Mouse (Mus musculus): ENCODE measurements around the gene Ptges3. TPM values are rescaled to one million over a fixed set of nuclear protein-coding genes. Genes with fewer than 3 reads are reported as not detected.
"Not testable (repeated sequence)": the region's sequence is repeated elsewhere in the genome, so short reads cannot be mapped to it uniquely, and the experiment has no call there.

Ptges3 gene
- polyA plus RNA-seq, 1 experiment from 2014 or later, result 217 TPM

DNA sequence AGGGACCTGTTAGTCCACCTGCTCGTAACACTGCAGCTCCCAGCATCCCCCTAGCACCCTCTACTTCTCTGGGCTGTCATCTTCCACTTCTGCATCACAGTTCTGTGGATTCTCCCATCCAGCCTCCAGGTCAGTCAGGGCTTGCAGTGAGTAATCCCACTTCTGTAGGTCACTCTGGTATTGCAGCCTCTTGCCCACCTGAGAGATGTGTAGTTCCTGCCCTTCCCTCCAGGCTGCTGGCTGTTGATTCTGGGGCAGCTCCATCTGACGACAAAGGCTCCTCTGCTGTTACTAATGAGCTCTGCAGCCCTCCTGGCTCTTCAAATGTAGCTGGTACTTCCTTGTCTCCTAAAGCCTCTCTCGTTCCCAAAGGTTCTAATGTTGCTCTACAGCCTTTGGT is 18.9 kb upstream of the Ptges3 start:
- Histone ChIP-seq H3K4me3 (replicated peaks) (no peak overlapping the region), H3K9me3 (replicated peaks) (no peaks in the 10 kb centered on the region), H3K27ac (replicated peaks) (peak overlapping the region; percentile 74; the same call in 1 of the 2 replicates), H3K9ac (peak overlapping the region; percentile 41; the same call in 1 of the 2 replicates), H3K4me1 (replicated peaks) (peaks cover 69% of the 10 kb centered on the region), H3K27me3 (no peaks in the 10 kb centered on the region), H3K36me3 (replicated peaks) (peaks cover 69% of the 10 kb centered on the region), H3K4me2 (peak overlapping the region; percentile 76)
- ATAC-seq (ENCODE audit: insufficient read depth), result no peak
- 72% methylated on average over 3 of the region's 3 CpGs for WGBS (ENCODE audit: insufficient replicate concordance)

DNA sequence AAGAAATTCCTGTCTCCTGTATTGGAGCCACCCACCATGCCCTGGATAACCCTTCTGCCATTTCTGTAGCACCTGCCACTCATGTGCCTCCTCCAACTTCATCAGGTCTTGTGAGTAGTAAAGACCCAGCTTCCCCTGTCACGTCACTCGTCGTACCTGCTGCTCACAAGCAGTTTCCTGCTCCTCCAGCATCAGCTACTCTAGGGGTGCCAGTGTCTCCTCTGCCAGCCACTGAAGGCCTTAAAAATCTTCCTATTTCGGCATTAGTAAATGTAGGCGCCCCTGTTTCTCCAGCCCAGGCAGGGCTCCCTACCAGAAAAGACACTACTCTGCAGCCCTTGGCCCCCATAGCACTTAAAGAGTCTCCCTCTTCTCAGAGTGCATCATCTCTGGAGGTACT is 18.5 kb upstream of the Ptges3 start:
- WGBS (ENCODE audit: insufficient replicate concordance), result 82% methylated on average over 5 of the region's 5 CpGs

DNA sequence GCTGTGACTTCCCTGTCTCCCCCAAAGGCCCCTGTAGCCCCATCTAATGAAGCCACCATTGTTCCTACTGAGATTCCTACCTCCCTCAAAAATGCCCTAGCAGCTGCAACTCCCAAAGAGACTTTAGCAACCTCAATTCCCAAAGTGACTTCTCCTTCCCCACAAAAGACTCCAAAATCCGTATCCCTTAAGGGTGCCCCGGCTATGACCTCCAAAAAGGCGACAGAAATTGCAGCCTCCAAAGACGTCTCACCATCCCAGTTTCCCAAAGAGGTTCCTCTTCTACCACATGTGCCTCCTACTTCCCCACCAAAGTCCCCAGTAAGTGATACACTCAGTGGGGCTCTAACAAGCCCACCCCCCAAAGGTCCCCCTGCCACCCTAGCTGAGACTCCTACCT is 17.1 kb upstream of the Ptges3 start:
- Histone ChIP-seq H3K9ac (no peak overlapping the region), H3K4me3 (replicated peaks) (no peak overlapping the region), H3K9me3 (replicated peaks) (no peaks in the 10 kb centered on the region), H3K4me2 (no peak overlapping the region), H3K4me1 (replicated peaks) (peaks cover 73% of the 10 kb centered on the region), H3K27ac (replicated peaks) (no peak overlapping the region), H3K27me3 (no peaks in the 10 kb centered on the region), H3K36me3 (replicated peaks) (peaks cover 86% of the 10 kb centered on the region)
- 91% methylated on average over 4 of the region's 4 CpGs for WGBS (ENCODE audit: insufficient replicate concordance)
- no peak for ATAC-seq (ENCODE audit: insufficient read depth)

More for the DNA sequence above, 18.5 kb upstream of the Ptges3 start:
- Histone ChIP-seq H3K4me1 (replicated peaks) (peaks cover 71% of the 10 kb centered on the region), H3K27me3 (no peaks in the 10 kb centered on the region), H3K9ac (no peak overlapping the region), H3K36me3 (replicated peaks) (peaks cover 72% of the 10 kb centered on the region), H3K9me3 (replicated peaks) (no peaks in the 10 kb centered on the region), H3K4me3 (replicated peaks) (no peak overlapping the region), H3K27ac (replicated peaks) (no peak overlapping the region), H3K4me2 (no peak overlapping the region)
- ATAC-seq (ENCODE audit: insufficient read depth), result no peak

DNA sequence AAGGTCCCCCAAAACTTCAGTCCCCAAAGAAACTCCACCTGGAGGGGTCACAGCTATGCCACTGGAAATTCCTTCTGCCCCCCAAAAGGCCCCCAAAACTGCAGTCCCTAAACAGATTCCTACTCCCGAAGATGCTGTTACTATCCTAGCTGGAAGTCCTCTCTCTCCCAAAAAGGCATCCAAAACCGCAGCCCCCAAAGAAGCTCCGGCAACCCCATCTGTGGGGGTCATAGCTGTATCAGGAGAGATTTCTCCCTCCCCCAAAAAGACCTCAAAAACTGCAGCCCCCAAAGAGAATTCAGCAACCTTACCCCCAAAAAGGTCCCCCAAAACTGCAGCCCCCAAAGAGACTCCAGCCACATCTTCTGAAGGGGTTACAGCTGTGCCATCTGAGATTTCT is 16.3 kb upstream of the Ptges3 start:
- Histone ChIP-seq H3K27ac (replicated peaks) (no peak overlapping the region), H3K4me2 (no peak overlapping the region), H3K36me3 (replicated peaks) (peaks cover 94% of the 10 kb centered on the region), H3K9me3 (replicated peaks) (no peaks in the 10 kb centered on the region), H3K4me1 (replicated peaks) (peaks cover 65% of the 10 kb centered on the region), H3K27me3 (no peaks in the 10 kb centered on the region), H3K9ac (no peak overlapping the region), H3K4me3 (replicated peaks) (no peak overlapping the region)
- WGBS (ENCODE audit: insufficient replicate concordance), result 88% methylated on average over 3 of the region's 3 CpGs
- ATAC-seq (ENCODE audit: insufficient read depth), result no peak

DNA sequence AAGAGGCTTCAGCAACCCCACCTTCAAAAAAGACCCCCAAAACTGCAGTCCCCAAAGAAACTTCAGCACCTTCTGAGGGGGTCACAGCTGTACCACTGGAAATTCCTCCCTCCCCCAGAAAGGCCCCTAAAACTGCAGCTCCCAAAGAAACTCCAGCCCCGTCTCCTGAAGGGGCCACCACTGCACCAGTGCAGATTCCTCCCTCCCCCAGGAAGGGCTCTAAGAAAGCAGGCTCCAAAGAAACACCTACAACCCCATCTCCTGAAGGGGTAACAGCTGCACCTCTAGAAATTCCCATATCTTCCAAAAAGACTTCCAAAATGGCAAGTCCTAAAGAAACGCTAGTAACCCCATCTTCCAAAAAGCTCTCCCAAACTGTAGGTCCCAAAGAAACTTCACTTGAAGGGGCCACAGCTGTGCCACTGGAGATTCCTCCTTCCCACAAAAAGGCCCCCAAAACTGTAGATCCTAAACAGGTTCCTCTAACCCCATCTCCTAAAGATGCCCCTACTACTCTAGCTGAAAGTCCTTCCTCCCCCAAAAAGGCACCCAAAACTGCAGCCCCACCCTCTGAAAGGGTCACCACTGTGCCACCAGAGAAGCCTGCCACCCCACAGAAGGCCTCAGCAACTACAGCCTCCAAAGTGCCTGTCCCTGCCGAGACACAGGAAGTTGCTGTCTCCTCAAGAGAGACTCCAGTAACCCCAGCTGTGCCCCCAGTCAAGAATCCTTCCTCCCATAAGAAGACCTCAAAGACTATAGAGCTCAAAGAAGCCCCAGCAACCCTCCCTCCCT is 15.5 kb upstream of the Ptges3 start:
- H3K36me3 ChIP-seq (replicated peaks), result peaks cover 98% of the 10 kb centered on the region

DNA sequence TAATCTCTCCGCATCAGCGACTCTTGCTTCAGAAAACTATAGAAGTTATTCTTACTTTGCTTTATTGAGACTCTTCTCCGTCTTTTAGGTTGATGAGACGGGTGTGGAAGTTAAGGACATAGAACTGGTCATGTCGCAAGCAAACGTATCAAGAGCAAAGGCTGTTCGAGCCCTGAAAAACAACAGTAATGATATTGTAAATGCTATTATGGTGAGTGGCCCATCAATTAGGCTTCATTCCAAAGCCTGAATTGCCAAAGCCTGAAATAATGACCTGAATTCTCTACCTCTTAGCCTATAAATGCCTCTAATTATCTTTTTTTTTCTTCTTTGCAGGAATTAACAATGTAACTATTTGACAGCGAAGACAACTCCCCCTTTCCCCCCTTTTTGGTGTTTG is 10.6 kb upstream of the Ptges3 start:
- Histone ChIP-seq H3K4me2 (no peak overlapping the region), H3K27me3 (no peaks in the 10 kb centered on the region), H3K9ac (no peak overlapping the region), H3K27ac (replicated peaks) (no peak overlapping the region), H3K4me3 (replicated peaks) (no peak overlapping the region), H3K36me3 (replicated peaks) (peaks cover 83% of the 10 kb centered on the region), H3K4me1 (replicated peaks) (peaks cover 20% of the 10 kb centered on the region), H3K9me3 (replicated peaks) (no peaks in the 10 kb centered on the region)
- 94% methylated on average over 8 of the region's 8 CpGs for WGBS (ENCODE audit: insufficient replicate concordance)
- ATAC-seq (ENCODE audit: insufficient read depth), result no peak

More for the DNA sequence above, 15.5 kb upstream of the Ptges3 start:
- Histone ChIP-seq H3K4me1 (replicated peaks) (peaks cover 59% of the 10 kb centered on the region), H3K27ac (replicated peaks) (no peak overlapping the region), H3K4me3 (replicated peaks) (no peak overlapping the region), H3K4me2 (no peak overlapping the region), H3K27me3 (no peaks in the 10 kb centered on the region), H3K9ac (no peak overlapping the region), H3K9me3 (replicated peaks) (no peaks in the 10 kb centered on the region)
- ATAC-seq (ENCODE audit: insufficient read depth), result no peak
- 57% methylated on average over 3 of the region's 3 CpGs for WGBS (ENCODE audit: insufficient replicate concordance)

DNA sequence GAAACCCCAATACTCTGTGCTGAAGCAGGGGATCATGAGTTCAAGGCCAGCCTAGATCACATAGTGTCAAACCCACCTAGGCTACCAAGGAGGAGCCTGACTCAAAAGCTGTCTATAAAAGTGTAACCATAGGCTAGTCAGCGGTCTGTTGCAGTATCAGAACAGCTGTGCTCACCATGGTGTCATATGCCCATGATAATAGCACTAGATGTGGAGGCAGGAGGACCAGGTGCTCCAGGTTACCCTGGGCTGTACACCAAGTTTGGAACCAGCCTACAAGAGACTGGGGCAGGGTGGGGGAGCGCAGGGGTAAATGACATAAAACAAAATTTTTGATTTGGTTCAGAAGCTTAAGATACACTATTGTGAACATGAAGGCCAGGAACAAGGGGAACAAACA is 9.0 kb upstream of the Ptges3 start:
- Histone ChIP-seq H3K4me1 (replicated peaks) (peaks cover 9% of the 10 kb centered on the region), H3K36me3 (replicated peaks) (peaks cover 67% of the 10 kb centered on the region), H3K27ac (replicated peaks) (no peak overlapping the region), H3K4me3 (replicated peaks) (no peak overlapping the region), H3K4me2 (no peak overlapping the region), H3K9ac (no peak overlapping the region), H3K27me3 (no peaks in the 10 kb centered on the region), H3K9me3 (replicated peaks) (no peaks in the 10 kb centered on the region)
- ATAC-seq (ENCODE audit: insufficient read depth), result no peak
- 83% methylated on average over 2 of the region's 2 CpGs for WGBS (ENCODE audit: insufficient replicate concordance)

DNA sequence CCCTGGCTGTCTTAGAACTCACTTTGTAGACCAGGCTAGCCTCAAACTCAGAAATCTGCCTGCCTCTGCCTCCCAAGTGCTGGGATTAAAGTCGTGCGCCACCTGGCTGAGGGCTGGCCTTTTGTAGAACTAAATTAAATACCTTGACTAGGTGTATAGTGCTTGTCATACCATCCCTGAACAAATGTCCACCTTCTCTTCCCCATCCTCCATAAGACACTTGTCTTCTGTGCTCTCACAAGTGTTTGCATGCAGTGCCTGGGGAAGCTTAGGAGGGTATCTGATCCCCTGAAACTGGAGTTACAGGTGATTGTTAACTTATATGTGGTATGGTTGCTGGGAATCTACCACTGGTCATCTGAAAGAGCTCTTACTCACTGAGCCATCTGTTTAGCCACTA is 8.4 kb upstream of the Ptges3 start:
- Histone ChIP-seq H3K4me2 (no peak overlapping the region), H3K9ac (no peak overlapping the region), H3K4me3 (replicated peaks) (no peak overlapping the region), H3K27ac (replicated peaks) (no peak overlapping the region), H3K27me3 (no peaks in the 10 kb centered on the region), H3K36me3 (replicated peaks) (peaks cover 62% of the 10 kb centered on the region), H3K4me1 (replicated peaks) (peaks cover 3% of the 10 kb centered on the region; the same call in 1 of the 2 replicates), H3K9me3 (replicated peaks) (no peaks in the 10 kb centered on the region)
- no peak for ATAC-seq (ENCODE audit: insufficient read depth)
- 80% methylated on average over 2 of the region's 2 CpGs for WGBS (ENCODE audit: insufficient replicate concordance)

DNA sequence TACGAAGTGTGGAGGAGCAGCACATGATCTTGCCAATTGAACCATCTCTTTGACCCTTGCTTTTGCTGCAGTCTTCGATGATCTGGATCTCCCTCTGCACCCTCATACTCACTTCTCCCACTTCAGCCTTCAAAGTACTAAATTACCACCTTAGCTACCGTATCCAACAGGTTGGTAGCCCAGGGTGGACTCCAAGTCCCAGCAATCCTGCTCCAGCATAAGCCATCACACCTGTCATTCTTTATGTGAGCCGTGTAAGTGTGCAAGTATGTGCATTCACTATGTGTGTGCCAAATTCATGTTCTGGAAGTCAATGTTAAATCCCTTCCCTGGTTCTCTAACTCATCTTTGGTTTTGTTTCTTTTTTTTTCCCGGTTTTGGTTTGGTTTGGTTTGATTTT is 7.2 kb upstream of the Ptges3 start:
- ATAC-seq (ENCODE audit: insufficient read depth), result no peak
- H3K4me2 ChIP-seq, result no peak overlapping the region
- H3K9ac ChIP-seq, result no peak overlapping the region
- no peaks in the 10 kb centered on the region for H3K4me1 ChIP-seq (replicated peaks)
- 88% methylated on average over 5 of the region's 5 CpGs for WGBS (ENCODE audit: insufficient replicate concordance)
- no peaks in the 10 kb centered on the region for H3K9me3 ChIP-seq (replicated peaks)
- H3K36me3 ChIP-seq (replicated peaks), result peaks cover 50% of the 10 kb centered on the region
- no peak overlapping the region for H3K4me3 ChIP-seq (replicated peaks)
- H3K27ac ChIP-seq (replicated peaks), result no peak overlapping the region
- H3K27me3 ChIP-seq, result no peaks in the 10 kb centered on the region

DNA sequence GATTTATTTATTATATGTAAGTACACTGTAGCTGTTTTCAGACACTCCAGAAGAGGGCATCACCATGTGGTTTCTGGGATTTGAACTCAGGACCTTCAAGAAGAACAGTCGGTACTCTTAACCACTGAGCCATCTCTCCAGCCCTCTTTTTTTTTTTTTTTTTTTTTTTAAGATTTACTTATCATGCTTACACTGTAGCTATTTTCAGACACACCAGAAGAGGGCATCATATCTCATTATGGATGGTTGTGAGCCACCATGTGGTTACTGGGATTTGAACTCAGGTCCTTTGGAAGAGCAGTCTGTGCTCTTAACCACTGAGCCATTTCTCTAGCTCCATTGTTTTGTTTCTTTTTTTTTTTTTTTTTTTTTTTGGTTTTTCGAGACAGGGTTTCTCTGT is 6.6 kb upstream of the Ptges3 start:
- not testable (repeated sequence) for H3K4me1 ChIP-seq (replicated peaks); H3K4me2 ChIP-seq; H3K9me3 ChIP-seq (replicated peaks); H3K9ac ChIP-seq; H3K27me3 ChIP-seq; H3K4me3 ChIP-seq (replicated peaks); ATAC-seq (ENCODE audit: insufficient read depth); H3K27ac ChIP-seq (replicated peaks)
- peaks cover 44% of the 10 kb centered on the region for H3K36me3 ChIP-seq (replicated peaks)
- WGBS (ENCODE audit: insufficient replicate concordance), result 67% methylated on average over 1 of the region's 2 CpGs

DNA sequence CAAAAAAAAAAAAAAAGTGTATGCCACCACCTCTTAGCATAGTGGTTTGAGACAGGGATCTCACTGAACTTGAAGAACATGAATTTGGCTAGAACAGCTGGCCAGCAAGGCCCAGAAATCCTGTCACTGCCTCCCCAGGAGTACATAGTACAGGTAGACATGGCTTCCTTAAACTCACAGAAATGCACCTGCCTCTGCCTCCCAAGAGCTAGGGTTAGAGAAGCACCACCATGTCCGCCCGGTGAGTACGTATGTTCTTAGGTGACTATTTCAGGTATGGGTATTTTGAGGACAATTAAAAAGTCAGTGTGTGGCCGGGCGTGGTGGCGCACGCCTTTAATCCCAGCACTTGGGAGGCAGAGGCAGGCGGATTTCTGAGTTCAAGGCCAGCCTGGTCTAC is 5.8 kb upstream of the Ptges3 start:
- no peak for ATAC-seq (ENCODE audit: insufficient read depth)
- 88% methylated on average over 8 of the region's 8 CpGs for WGBS (ENCODE audit: insufficient replicate concordance)
- no peak overlapping the region for H3K4me2 ChIP-seq
- no peak overlapping the region for H3K9ac ChIP-seq
- H3K36me3 ChIP-seq (replicated peaks), result peaks cover 35% of the 10 kb centered on the region
- H3K9me3 ChIP-seq (replicated peaks), result no peaks in the 10 kb centered on the region
- no peak overlapping the region for H3K4me3 ChIP-seq (replicated peaks)
- no peaks in the 10 kb centered on the region for H3K27me3 ChIP-seq
- H3K27ac ChIP-seq (replicated peaks), result no peak overlapping the region
- H3K4me1 ChIP-seq (replicated peaks), result peaks cover 7% of the 10 kb centered on the region

DNA sequence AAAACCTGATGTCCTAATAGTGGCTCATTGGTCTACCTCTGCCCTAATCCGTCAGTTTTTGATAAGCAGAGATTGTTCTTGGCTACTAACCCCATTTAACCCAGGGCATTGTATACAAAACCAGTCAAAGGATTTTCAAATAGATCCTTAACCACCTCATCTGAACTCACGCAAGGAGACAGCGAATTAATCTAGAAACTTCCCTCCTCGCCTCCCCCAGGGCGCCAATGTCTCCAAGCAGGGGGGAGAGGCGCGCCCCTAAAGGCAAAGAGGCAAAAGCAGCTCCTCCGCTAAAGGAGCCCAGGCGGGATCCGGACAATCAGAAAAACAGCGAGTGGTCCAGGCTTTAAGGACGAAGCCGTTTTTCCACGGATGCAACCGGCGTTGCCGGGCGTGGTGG is 570 bp upstream of the Ptges3 start:
- Histone ChIP-seq H3K9me3 (replicated peaks) (no peaks in the 10 kb centered on the region), H3K27ac (replicated peaks) (peak overlapping the region; percentile 99), H3K4me1 (replicated peaks) (peaks cover 42% of the 10 kb centered on the region), H3K27me3 (no peaks in the 10 kb centered on the region), H3K4me2 (peak overlapping the region; percentile 97), H3K4me3 (replicated peaks) (peak overlapping the region; percentile 98), H3K36me3 (replicated peaks) (peaks cover 10% of the 10 kb centered on the region; the same call in 1 of the 2 replicates), H3K9ac (peak overlapping the region; percentile 98)
- no peak for ATAC-seq (ENCODE audit: insufficient read depth)
- under 1% methylated on average over 18 of the region's 18 CpGs for WGBS (ENCODE audit: insufficient replicate concordance)
